Mouse (Mus musculus): ENCODE data around the gene Coro2b. TPM values are rescaled to one million over a fixed set of nuclear protein-coding genes. Genes with fewer than 3 reads are reported as not detected.
A peak's percentile ranks its signal among the peaks of the same experiment; 100 is the strongest.

Gene Coro2b
- polyA plus RNA-seq, 1 experiment from 2014 or later, result 16.5 TPM

DNA sequence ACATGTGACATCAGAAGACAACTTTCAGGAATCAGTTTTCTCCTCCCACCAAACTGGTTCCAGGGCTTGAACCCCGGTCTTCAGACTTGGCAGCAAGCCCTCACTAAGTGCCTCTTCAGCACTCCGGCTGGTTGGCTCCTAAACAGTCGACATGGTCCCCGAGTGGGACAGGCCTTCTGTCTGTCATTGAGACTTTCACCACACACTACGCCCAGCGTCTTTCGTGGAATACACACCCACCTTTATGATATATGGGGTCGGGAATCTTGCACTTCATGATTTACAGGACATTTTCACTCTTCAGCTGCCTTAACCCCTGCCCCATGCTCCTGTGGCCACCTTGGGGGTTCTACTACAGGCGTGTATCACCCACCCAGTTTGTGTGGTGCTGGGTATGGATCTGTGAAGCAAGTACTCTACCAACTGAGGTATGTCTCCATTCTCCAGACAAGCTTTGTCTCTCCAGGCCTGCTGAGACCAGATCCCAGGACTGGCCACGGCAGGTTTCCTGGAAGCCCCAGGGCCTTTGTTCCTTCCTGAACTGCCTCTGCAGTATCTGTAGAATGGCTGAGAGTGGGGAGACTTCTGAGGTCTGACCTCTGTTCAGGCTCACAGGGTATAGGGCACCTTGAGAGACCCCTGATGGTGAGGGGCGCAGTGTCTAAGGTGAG lies 70.0 kb downstream of the Coro2b start:
- Histone ChIP-seq H3K9ac (ENCODE audit: low read depth, low read length) (no peak overlapping the region), H3K27me3 (ENCODE audit: control insufficient read depth, insufficient read depth, low read length) (no peaks in the 10 kb centered on the region), H3K4me1 (ENCODE audit: control insufficient read depth, insufficient read depth, low read length) (peaks cover 5% of the 10 kb centered on the region; the same call in 1 of the 2 replicates), H3K4me3 (ENCODE audit: low read length) (no peak overlapping the region), H3K9me3 (ENCODE audit: control insufficient read depth, low read length) (no peaks in the 10 kb centered on the region), H3K36me3 (ENCODE audit: control insufficient read depth, insufficient read depth, low read length) (no peaks in the 10 kb centered on the region), H3K4me2 (replicated peaks; ENCODE audit: low read depth, low read length) (no peak overlapping the region), H3K27ac (ENCODE audit: low read depth, low read length) (no peak overlapping the region)
- 0 out of 2 replicates have a peak, but pooled peaks have one; percentile 19 for ATAC-seq (ENCODE audit: low FRiP score, low TSS enrichment)
- 84% methylated on average over 11 of the region's 11 CpGs for WGBS

DNA sequence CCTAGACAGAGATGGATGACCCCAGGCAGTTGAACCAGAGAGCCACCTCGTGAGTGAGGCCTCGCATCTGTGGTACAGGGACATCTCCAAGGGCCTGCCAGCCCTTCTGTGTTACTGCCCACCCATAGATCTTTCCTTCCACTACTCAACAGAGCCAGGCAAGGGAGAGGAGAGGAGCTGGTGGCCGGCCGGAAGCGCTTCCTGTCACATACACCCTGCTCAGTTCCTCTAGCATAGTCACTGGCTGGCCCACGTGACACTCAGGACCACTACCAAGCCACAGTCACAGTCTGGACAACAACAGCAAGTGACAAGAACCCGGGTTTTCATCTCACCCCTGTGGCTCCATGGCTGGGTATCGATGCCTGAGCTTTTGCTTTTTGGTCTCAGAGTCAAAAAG lies 70.8 kb downstream of the Coro2b start:
- H3K4me1 ChIP-seq (ENCODE audit: control insufficient read depth, insufficient read depth, low read length), result peaks cover 5% of the 10 kb centered on the region; the same call in 1 of the 2 replicates
- WGBS, result 79% methylated on average over 8 of the region's 8 CpGs

DNA sequence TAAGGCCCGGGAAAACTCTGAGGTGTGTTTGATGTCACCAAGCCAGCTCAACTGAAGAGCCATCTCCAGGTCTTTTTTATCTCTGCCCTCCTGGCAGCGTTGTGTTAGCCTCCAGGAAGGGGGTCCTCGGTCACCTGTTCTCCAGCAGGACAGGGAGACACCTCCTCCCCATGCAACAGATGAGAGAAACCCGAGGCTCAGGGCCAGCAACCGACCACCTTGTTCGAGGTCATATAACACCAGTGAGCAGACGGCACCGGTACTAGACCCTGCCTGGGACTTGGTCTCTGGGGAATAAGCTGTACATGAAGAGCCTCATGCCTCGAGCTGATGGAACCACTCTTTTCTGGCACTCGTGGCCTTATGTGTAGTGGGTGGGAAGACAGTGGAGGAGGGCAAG lies 72.1 kb downstream of the Coro2b start:
- H3K27ac ChIP-seq (ENCODE audit: low read depth, low read length), result no peak overlapping the region
- H3K36me3 ChIP-seq (ENCODE audit: control insufficient read depth, insufficient read depth, low read length), result no peaks in the 10 kb centered on the region
- no peak for ATAC-seq (ENCODE audit: low FRiP score, low TSS enrichment)
- H3K27me3 ChIP-seq (ENCODE audit: control insufficient read depth, insufficient read depth, low read length), result no peaks in the 10 kb centered on the region
- WGBS, result 60% methylated on average over 10 of the region's 10 CpGs
- peaks cover 5% of the 10 kb centered on the region; the same call in 1 of the 2 replicates for H3K4me1 ChIP-seq (ENCODE audit: control insufficient read depth, insufficient read depth, low read length)
- no peak overlapping the region for H3K4me3 ChIP-seq (ENCODE audit: low read length)
- H3K9ac ChIP-seq (ENCODE audit: low read depth, low read length), result no peak overlapping the region
- H3K4me2 ChIP-seq (replicated peaks; ENCODE audit: low read depth, low read length), result no peak overlapping the region
- no peaks in the 10 kb centered on the region for H3K9me3 ChIP-seq (ENCODE audit: control insufficient read depth, low read length)

More for the DNA sequence above, 70.8 kb downstream of the Coro2b start:
- Histone ChIP-seq H3K27ac (ENCODE audit: low read depth, low read length) (no peak overlapping the region), H3K9me3 (ENCODE audit: control insufficient read depth, low read length) (no peaks in the 10 kb centered on the region), H3K27me3 (ENCODE audit: control insufficient read depth, insufficient read depth, low read length) (no peaks in the 10 kb centered on the region), H3K4me2 (replicated peaks; ENCODE audit: low read depth, low read length) (no peak overlapping the region), H3K36me3 (ENCODE audit: control insufficient read depth, insufficient read depth, low read length) (no peaks in the 10 kb centered on the region), H3K9ac (ENCODE audit: low read depth, low read length) (no peak overlapping the region), H3K4me3 (ENCODE audit: low read length) (no peak overlapping the region)
- no peak for ATAC-seq (ENCODE audit: low FRiP score, low TSS enrichment)

DNA sequence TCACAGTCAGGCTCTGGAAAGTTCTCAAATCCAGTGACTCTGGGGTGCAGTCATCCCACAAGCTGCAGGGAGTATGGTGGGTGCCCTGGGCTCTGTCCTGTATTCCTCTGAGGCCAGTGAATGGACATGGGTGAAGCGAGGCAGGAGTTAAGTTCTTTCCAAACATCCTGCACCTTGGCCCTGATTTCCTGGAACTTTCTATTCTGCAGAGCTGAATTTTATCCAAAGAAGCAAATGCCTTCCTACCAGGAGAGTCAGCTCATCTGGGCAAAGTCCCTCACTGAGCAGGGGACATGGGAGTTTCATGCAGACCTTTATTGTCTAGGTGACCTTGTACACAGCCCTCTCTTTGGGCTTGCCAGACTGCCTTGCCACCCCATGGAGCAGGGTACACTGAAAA lies 75.1 kb downstream of the Coro2b start:
- Histone ChIP-seq H3K36me3 (ENCODE audit: control insufficient read depth, insufficient read depth, low read length) (no peaks in the 10 kb centered on the region), H3K27ac (ENCODE audit: low read depth, low read length) (no peak overlapping the region), H3K4me1 (ENCODE audit: control insufficient read depth, insufficient read depth, low read length) (no peaks in the 10 kb centered on the region), H3K4me2 (replicated peaks; ENCODE audit: low read depth, low read length) (no peak overlapping the region), H3K27me3 (ENCODE audit: control insufficient read depth, insufficient read depth, low read length) (no peaks in the 10 kb centered on the region), H3K9ac (ENCODE audit: low read depth, low read length) (no peak overlapping the region), H3K4me3 (ENCODE audit: low read length) (no peak overlapping the region), H3K9me3 (ENCODE audit: control insufficient read depth, low read length) (no peaks in the 10 kb centered on the region)
- ATAC-seq (ENCODE audit: low FRiP score, low TSS enrichment), result no peak
- 84% methylated on average over 1 of the region's 1 CpGs for WGBS

GRCm38 (mm10) chr9:62461095-62461494 lies 75.7 kb downstream of the Coro2b start:
- H3K4me1 ChIP-seq (ENCODE audit: control insufficient read depth, insufficient read depth, low read length), result 0 out of 2 replicates have a peak, but pooled peaks cover under 1% of the 10 kb centered on the region
- no peak overlapping the region for H3K4me2 ChIP-seq (replicated peaks; ENCODE audit: low read depth, low read length)
- no peak overlapping the region for H3K9ac ChIP-seq (ENCODE audit: low read depth, low read length)
- whole genome bisulfite sequencing, result 82% methylated on average over 8 of the region's 8 CpGs
- H3K9me3 ChIP-seq (ENCODE audit: control insufficient read depth, low read length), result no peaks in the 10 kb centered on the region
- ATAC-seq (ENCODE audit: low FRiP score, low TSS enrichment), result no peak
- H3K27ac ChIP-seq (ENCODE audit: low read depth, low read length), result no peak overlapping the region
- H3K4me3 ChIP-seq (ENCODE audit: low read length), result no peak overlapping the region
- H3K27me3 ChIP-seq (ENCODE audit: control insufficient read depth, insufficient read depth, low read length), result no peaks in the 10 kb centered on the region
- H3K36me3 ChIP-seq (ENCODE audit: control insufficient read depth, insufficient read depth, low read length), result no peaks in the 10 kb centered on the region

DNA sequence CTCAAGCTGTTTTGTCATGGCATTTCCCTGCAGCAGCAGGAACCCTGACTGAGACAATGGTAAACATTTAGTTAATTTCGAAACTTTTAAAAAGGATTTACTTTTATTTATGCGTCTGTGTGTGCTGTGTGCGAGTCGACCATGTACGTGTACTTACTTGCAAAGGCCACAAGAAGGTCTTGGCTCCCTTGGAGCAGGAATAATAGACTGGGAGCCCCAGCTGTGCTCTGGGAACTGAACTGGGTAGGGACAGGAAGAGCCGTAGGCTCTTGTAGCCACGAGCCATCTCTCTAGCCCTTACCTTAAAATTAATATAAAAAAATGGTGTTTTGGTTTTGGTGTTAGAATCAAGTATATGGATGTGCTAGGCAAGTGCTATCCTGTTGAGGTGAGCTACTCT lies 76.8 kb downstream of the Coro2b start:
- no peak overlapping the region for H3K27ac ChIP-seq (ENCODE audit: low read depth, low read length)
- no peak for ATAC-seq (ENCODE audit: low FRiP score, low TSS enrichment)
- 79% methylated on average over 7 of the region's 7 CpGs for WGBS
- no peaks in the 10 kb centered on the region for H3K9me3 ChIP-seq (ENCODE audit: control insufficient read depth, low read length)
- H3K9ac ChIP-seq (ENCODE audit: low read depth, low read length), result no peak overlapping the region
- H3K4me1 ChIP-seq (ENCODE audit: control insufficient read depth, insufficient read depth, low read length), result peaks cover 6% of the 10 kb centered on the region; the same call in 1 of the 2 replicates
- H3K4me2 ChIP-seq (replicated peaks; ENCODE audit: low read depth, low read length), result no peak overlapping the region
- no peak overlapping the region for H3K4me3 ChIP-seq (ENCODE audit: low read length)
- no peaks in the 10 kb centered on the region for H3K27me3 ChIP-seq (ENCODE audit: control insufficient read depth, insufficient read depth, low read length)
- H3K36me3 ChIP-seq (ENCODE audit: control insufficient read depth, insufficient read depth, low read length), result no peaks in the 10 kb centered on the region

DNA sequence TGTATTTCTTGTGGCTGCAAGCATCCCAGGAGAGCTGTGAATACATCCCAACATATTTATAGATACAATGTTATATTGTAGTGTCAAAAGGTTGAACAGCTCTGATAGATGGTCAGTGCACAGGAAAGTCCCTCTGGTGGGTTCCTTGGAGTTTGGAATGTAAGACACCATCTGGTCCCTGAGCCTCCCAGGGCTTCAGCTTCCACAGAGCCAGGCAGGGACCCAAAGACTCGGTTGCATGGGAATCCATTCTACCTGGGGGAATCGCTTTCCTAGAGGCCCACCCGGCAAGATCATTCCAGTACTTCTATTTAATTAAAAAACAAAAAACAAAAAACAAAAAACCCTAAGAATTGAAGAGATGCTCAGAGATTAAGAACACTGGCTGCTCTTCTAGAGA lies 78.4 kb downstream of the Coro2b start:
- no peak for ATAC-seq (ENCODE audit: low FRiP score, low TSS enrichment)
- H3K9ac ChIP-seq (ENCODE audit: low read depth, low read length), result no peak overlapping the region
- no peak overlapping the region for H3K4me3 ChIP-seq (ENCODE audit: low read length)
- no peaks in the 10 kb centered on the region for H3K36me3 ChIP-seq (ENCODE audit: control insufficient read depth, insufficient read depth, low read length)
- no peak overlapping the region for H3K4me2 ChIP-seq (replicated peaks; ENCODE audit: low read depth, low read length)
- no peaks in the 10 kb centered on the region for H3K27me3 ChIP-seq (ENCODE audit: control insufficient read depth, insufficient read depth, low read length)
- peaks cover 6% of the 10 kb centered on the region; the same call in 1 of the 2 replicates for H3K4me1 ChIP-seq (ENCODE audit: control insufficient read depth, insufficient read depth, low read length)
- H3K9me3 ChIP-seq (ENCODE audit: control insufficient read depth, low read length), result no peaks in the 10 kb centered on the region
- WGBS, result 73% methylated on average over 3 of the region's 3 CpGs
- H3K27ac ChIP-seq (ENCODE audit: low read depth, low read length), result no peak overlapping the region

DNA sequence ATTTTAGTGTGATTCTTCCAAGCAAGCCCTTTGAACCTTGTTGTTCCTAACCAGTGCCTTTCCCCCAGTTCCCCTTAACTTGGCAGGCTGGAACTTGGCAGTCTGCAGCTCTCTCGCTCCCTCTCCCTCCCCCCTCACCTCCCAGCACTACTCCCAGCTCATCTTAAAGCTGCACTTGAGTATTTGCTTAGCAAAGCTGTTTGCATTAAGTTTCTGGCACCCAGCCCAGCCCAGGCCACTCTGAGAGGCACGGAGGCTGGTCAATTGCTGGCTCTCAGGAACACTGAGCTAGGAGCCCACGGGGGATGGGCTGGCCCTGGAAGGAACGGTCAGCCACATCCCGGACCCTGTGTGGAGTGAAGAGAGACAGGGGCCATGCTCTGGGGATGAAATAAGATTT lies 80.8 kb downstream of the Coro2b start:
- WGBS, result 30% methylated on average over 5 of the region's 5 CpGs

GRCm38 (mm10) chr9:62455210-62455969 lies 81.5 kb downstream of the Coro2b start:
- H3K4me2 ChIP-seq (replicated peaks; ENCODE audit: low read depth, low read length), result no peak overlapping the region

More for the DNA sequence above, 80.8 kb downstream of the Coro2b start:
- Histone ChIP-seq H3K9ac (ENCODE audit: low read depth, low read length) (no peak overlapping the region), H3K4me2 (replicated peaks; ENCODE audit: low read depth, low read length) (no peak overlapping the region), H3K36me3 (ENCODE audit: control insufficient read depth, insufficient read depth, low read length) (no peaks in the 10 kb centered on the region), H3K9me3 (ENCODE audit: control insufficient read depth, low read length) (no peaks in the 10 kb centered on the region), H3K4me3 (ENCODE audit: low read length) (no peak overlapping the region), H3K27ac (ENCODE audit: low read depth, low read length) (peak overlapping the region; percentile 65; the same call in 1 of the 2 replicates), H3K27me3 (ENCODE audit: control insufficient read depth, insufficient read depth, low read length) (no peaks in the 10 kb centered on the region), H3K4me1 (ENCODE audit: control insufficient read depth, insufficient read depth, low read length) (peaks cover 10% of the 10 kb centered on the region; the same call in 1 of the 2 replicates)
- peak; percentile 58; the same call in 1 of the 2 replicates for ATAC-seq (ENCODE audit: low FRiP score, low TSS enrichment)

More at GRCm38 (mm10) chr9:62455210-62455969, 81.5 kb downstream of the Coro2b start:
- peaks cover 10% of the 10 kb centered on the region; the same call in 1 of the 2 replicates for H3K4me1 ChIP-seq (ENCODE audit: control insufficient read depth, insufficient read depth, low read length)
- no peaks in the 10 kb centered on the region for H3K9me3 ChIP-seq (ENCODE audit: control insufficient read depth, low read length)
- no peak overlapping the region for H3K4me3 ChIP-seq (ENCODE audit: low read length)
- no peaks in the 10 kb centered on the region for H3K36me3 ChIP-seq (ENCODE audit: control insufficient read depth, insufficient read depth, low read length)
- 66% methylated on average over 8 of the region's 8 CpGs for WGBS
- no peaks in the 10 kb centered on the region for H3K27me3 ChIP-seq (ENCODE audit: control insufficient read depth, insufficient read depth, low read length)
- no peak overlapping the region for H3K9ac ChIP-seq (ENCODE audit: low read depth, low read length)
- ATAC-seq (ENCODE audit: low FRiP score, low TSS enrichment), result no peak
- H3K27ac ChIP-seq (ENCODE audit: low read depth, low read length), result peak overlapping the region; percentile 65; the same call in 1 of the 2 replicates

Data from kidney, embryonic 14.5 days (tissue).